Mouse (Mus musculus) CH12.LX (cell line): Measurements from ENCODE around the gene Dph2.

Experiments
- CTCF ChIP-seq, 2 experiments: IDR thresholded peaks in 1 of 2; conservative IDR thresholded peaks in 1 of 2; 2 replicates each; pipeline ENCODE4 v1.5.1; 2011 to 2012; ENCODE audit warnings: low read depth in 2 of 2, low read length in 2 of 2, improper control_type of control experiment in 1 of 2, inconsistent platforms in 1 of 2, mild to moderate bottlenecking in 1 of 2, moderate library complexity in 1 of 2
- MAFK ChIP-seq: IDR thresholded peaks from 2 replicates; pipeline ENCODE4 v1.6.1; 2011; ENCODE audit warnings: low read length, improper control_type of control experiment; ENCODE audit not compliant: insufficient replicate concordance
- MAZ ChIP-seq: IDR thresholded peaks from 2 replicates; pipeline ENCODE4 v1.6.1; 2012; ENCODE audit warnings: low read depth, mild to moderate bottlenecking, inconsistent platforms, low read length, improper control_type of control experiment, moderate library complexity
- POLR2A ChIP-seq: IDR thresholded peaks from 2 replicates; pipeline ENCODE4 v1.6.1; 2011; ENCODE audit warnings: low read depth, mild to moderate bottlenecking, improper control_type of control experiment, low read length
- SMC3 ChIP-seq: IDR thresholded peaks from 2 replicates; pipeline ENCODE4 v1.6.1; 2011; ENCODE audit warnings: low read depth, low read length, improper control_type of control experiment
- TBP ChIP-seq: conservative IDR thresholded peaks from 2 replicates; pipeline ENCODE4 v1.6.1; 2011; ENCODE audit warnings: low read depth, low read length, improper control_type of control experiment
- TCF12 ChIP-seq: IDR thresholded peaks from 2 replicates; pipeline ENCODE4 v1.6.1; 2014; ENCODE audit warnings: low read depth, mild to moderate bottlenecking, inconsistent platforms, low read length, improper control_type of control experiment
- USF1 ChIP-seq: IDR thresholded peaks from 2 replicates; pipeline ENCODE4 v1.6.1; 2014; ENCODE audit warnings: low read depth, mild to moderate bottlenecking, inconsistent platforms, low read length, improper control_type of control experiment

DNA sequence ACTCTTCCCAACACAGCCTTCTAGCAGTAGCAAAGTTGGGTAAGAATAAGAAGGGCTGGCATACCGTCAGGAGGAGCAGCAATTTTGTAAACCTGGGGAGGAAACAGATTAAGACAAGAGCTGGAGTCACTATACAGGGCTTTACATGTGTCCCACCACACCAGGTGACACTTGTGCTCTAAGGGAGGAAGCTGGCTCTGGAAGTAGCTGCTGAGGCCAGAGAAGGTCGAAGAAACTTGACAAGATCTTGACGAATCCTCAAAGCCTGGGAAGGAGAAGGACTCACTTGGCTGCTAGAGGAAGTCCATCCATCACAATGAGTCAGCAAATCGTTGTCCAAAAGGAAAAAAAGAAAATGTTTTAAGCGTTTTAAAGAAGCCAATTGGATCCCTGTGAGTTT lies 24.6 kb upstream of the Dph2 start:
- TF ChIP-seq CTCF (conservative IDR thresholded peaks at IDR 0.05 in 1 of 2, IDR thresholded peaks at IDR 0.05 in 1 of 2; ENCODE audit: low read depth in 2 of 2, low read length in 2 of 2) (no peak), SMC3 (no peak), MAZ (no peak), TCF12 (no peak), TBP (no peak), MAFK (no peak), POLR2A (no peak), USF1 (no peak)
